In the genomic region with DNA sequence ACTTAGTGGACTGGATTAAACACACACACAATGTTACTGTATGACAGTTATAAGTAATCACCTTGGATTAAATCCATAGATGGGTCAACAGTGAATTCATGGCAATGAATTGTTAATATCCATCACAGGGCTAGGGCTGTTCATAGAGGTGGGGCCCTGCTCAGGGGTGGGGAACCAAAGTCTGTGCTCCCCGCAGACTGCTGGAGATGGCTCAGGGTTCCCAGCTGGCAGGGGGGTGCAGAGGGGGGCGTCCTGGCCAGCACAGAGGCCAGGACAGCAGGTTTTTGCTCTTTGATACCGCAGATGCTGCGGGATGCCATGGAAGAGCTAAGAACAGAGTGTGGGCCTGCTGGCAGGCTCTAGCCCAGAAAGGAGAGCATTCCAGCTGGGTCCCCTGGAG, we compare ENCODE assay signal across 17 mouse cellular contexts.
"Had no signal": no experiment of that assay in that cellular context is flagged by ENCODE, and none has a peak within 500 bp of the region (broad histone marks: within the 10 kb centered on the region; RNA-seq: fewer than 3 reads in every experiment).

No protein-coding gene starts in this region.

- H3K4me1 ChIP-seq: lung, embryonic 15.5 days; megakaryocyte, embryonic 14.5 days; midbrain, embryonic 13.5 days; midbrain, embryonic 15.5 days; neural tube, embryonic 12.5 days; stomach, embryonic 15.5 days had no signal

- H3K27me3 ChIP-seq: lung, embryonic 15.5 days; megakaryocyte, embryonic 14.5 days; midbrain, embryonic 13.5 days; midbrain, embryonic 15.5 days; neural tube, embryonic 12.5 days; stomach, embryonic 15.5 days had no signal

- H3K4me3 ChIP-seq: lung, embryonic 15.5 days; megakaryocyte, embryonic 14.5 days; midbrain, embryonic 13.5 days; midbrain, embryonic 15.5 days; neural tube, embryonic 12.5 days; stomach, embryonic 15.5 days had no signal

- ATAC-seq: lung, postnatal 0 days; midbrain, embryonic 13.5 days; midbrain, embryonic 15.5 days had no signal

- DNase-seq: lung, adult 2 months; lung, postnatal 14 days; lung, postnatal 36 days; right cerebral cortex, postnatal 14 days; thymus, adult 2 months; thymus, postnatal 25 days; thymus, postnatal 4 days had no signal

- H3K36me3 ChIP-seq: lung, embryonic 15.5 days; midbrain, embryonic 13.5 days; midbrain, embryonic 15.5 days; neural tube, embryonic 12.5 days; stomach, embryonic 15.5 days had no signal

- H3K9me3 ChIP-seq: lung, embryonic 15.5 days; midbrain, embryonic 13.5 days; midbrain, embryonic 15.5 days; neural tube, embryonic 12.5 days; stomach, embryonic 15.5 days had no signal

- H3K9ac ChIP-seq: lung, embryonic 15.5 days; midbrain, embryonic 13.5 days; midbrain, embryonic 15.5 days; neural tube, embryonic 12.5 days; stomach, embryonic 15.5 days had no signal

- H3K4me2 ChIP-seq: lung, embryonic 15.5 days; midbrain, embryonic 11.5 days; midbrain, embryonic 13.5 days; midbrain, embryonic 15.5 days; neural tube, embryonic 12.5 days; stomach, embryonic 15.5 days had no signal

- H3K27ac ChIP-seq: lung, embryonic 15.5 days; macrophage; midbrain, embryonic 13.5 days; midbrain, embryonic 15.5 days; neural tube, embryonic 12.5 days; stomach, embryonic 15.5 days; stomach, postnatal 0 days had no signal
